Mouse (Mus musculus) liver, embryonic 14 days (tissue): ENCODE data around the gene Adh7. TPM values are rescaled to one million over a fixed set of nuclear protein-coding genes. Genes with fewer than 3 reads are reported as not detected.

Experiments
- polyA plus RNA-seq: library from polyadenylated mRNA; depleted of rRNA; stranded (reverse); fragments of >200 nt; gene quantifications from 2 replicates; pipeline ENCODE4 v1.2.3, GENCODE M21; 2012; rRNA removed

Adh7 gene
- polyA plus RNA-seq: 0.05 and 0.12 TPM in 2 replicates

GRCm38 (mm10) chr3:138217631-138218264 is at the start of gene Adh7:
TSS of gene Adh7 (plus strand) at chr3:138217760.

GRCm38 (mm10) chr3:138193683-138194302 is 23.8 kb upstream of the Adh7 start, which contains the start of gene 4930579F01Rik:
TSS of gene 4930579F01Rik (minus strand) at chr3:138193825.

GRCm38 (mm10) chr3:138260721-138261669 is 43.4 kb downstream of the Adh7 start, which contains the start of gene Adh1:
TSS of gene Adh1 (plus strand) at chr3:138260991.

Other genes starting within 250 kb of the Adh7 start
- 8.5 and 9.9 TPM in 2 replicates for gene Dapp1, start 236.2 kb upstream of the Adh7 start, polyA plus RNA-seq
- 0.03 and 0.06 TPM in 2 replicates for gene 1110002E22Rik, start 152.7 kb upstream of the Adh7 start, polyA plus RNA-seq
- gene Gm5105, start 150.4 kb upstream of the Adh7 start, polyA plus RNA-seq: 0.01 TPM in 1 of 2 replicates, not detected in the other
- gene Trmt10a, start 74.3 kb upstream of the Adh7 start, polyA plus RNA-seq: 4.1 and 4.2 TPM in 2 replicates
- gene Mttp, start 72.8 kb upstream of the Adh7 start, polyA plus RNA-seq: 16.3 and 18.8 TPM in 2 replicates
- not detected in 2 replicates for gene 4930579F01Rik, start 23.9 kb upstream of the Adh7 start, polyA plus RNA-seq
- gene Adh1, start 43.2 kb downstream of the Adh7 start, polyA plus RNA-seq: 3.1 and 3.5 TPM in 2 replicates
- gene Adh6a, start 95.5 kb downstream of the Adh7 start, polyA plus RNA-seq: not detected in 2 replicates
- gene Adh6b, start 124.0 kb downstream of the Adh7 start, polyA plus RNA-seq: 0.18 and 0.21 TPM in 2 replicates
- gene Adh4, start 197.7 kb downstream of the Adh7 start, polyA plus RNA-seq: 0.03 and 0.08 TPM in 2 replicates
- gene Adh5, start 225.3 kb downstream of the Adh7 start, polyA plus RNA-seq: 40.4 and 47.3 TPM in 2 replicates